9 mouse cellular contexts compared by ENCODE assay signal in genomic region chr8:109458580-109458979, GRCm38 (mm10). TPM values are rescaled to one million over a fixed set of nuclear protein-coding genes. Genes with fewer than 3 reads are reported as not detected.
A peak's percentile ranks its signal among the peaks of the same experiment; 100 is the strongest.
DNase-seq lines count a peak whose midpoint lies in the region; ATAC-seq lines count a peak whose summit lies in the region.
"Had no signal": no experiment of that assay in that cellular context is flagged by ENCODE, and none has a peak within 500 bp of the region (broad histone marks: within the 10 kb centered on the region; RNA-seq: fewer than 3 reads in every experiment).

No protein-coding gene starts in this region.

- H3K27me3 ChIP-seq in heart, embryonic 11.5 days (ENCODE audit: control insufficient read depth, insufficient read depth, low read length) = no peaks in the 10 kb centered on the region
- no peaks in the 10 kb centered on the region for H3K27me3 ChIP-seq in midbrain, embryonic 14.5 days (ENCODE audit: control insufficient read depth, insufficient read depth, low read length)
- no peaks in the 10 kb centered on the region for H3K27me3 ChIP-seq in midbrain, embryonic 16.5 days (ENCODE audit: control insufficient read depth, insufficient read depth, low read depth, low read length)

- no peaks in the 10 kb centered on the region for H3K36me3 ChIP-seq in heart, embryonic 11.5 days (ENCODE audit: control insufficient read depth, insufficient read depth, low read length)
- no peaks in the 10 kb centered on the region for H3K36me3 ChIP-seq in midbrain, embryonic 14.5 days (ENCODE audit: control insufficient read depth, insufficient read depth, low read length)
- H3K36me3 ChIP-seq in midbrain, embryonic 16.5 days (ENCODE audit: control insufficient read depth, insufficient read depth, low read length) = no peaks in the 10 kb centered on the region

- no peak for ATAC-seq in heart, embryonic 11.5 days (replicated peaks; ENCODE audit: insufficient number of reproducible peaks, low FRiP score, low TSS enrichment)
- ATAC-seq in midbrain, embryonic 14.5 days (ENCODE audit: low FRiP score, low TSS enrichment) = no peak
- ATAC-seq in midbrain, embryonic 16.5 days = no peak
- ATAC-seq in erythroid progenitor cell, adult 5-6 weeks (replicated peaks; ENCODE audit: low FRiP score, poor library complexity, severe bottlenecking) = no peak
- ATAC-seq: Patski had no signal

- no peak for DNase-seq in heart, adult 8-10 months (ENCODE audit: low spot score)
- peak; percentile 38 for DNase-seq in midbrain, embryonic 14.5 days
- DNase-seq in cerebellum, adult 9-11 months = peak; percentile 54
- DNase-seq in right cerebral cortex, postnatal 4 days = peak; percentile 38
- DNase-seq in spleen, adult 12 weeks (ENCODE audit: low spot score) = no peak

- H3K4me2 ChIP-seq in heart, embryonic 11.5 days = peak overlapping the region; percentile 14; the same call in 1 of the 2 replicates
- peak overlapping the region; percentile 4; the same call in 1 of the 2 replicates for H3K4me2 ChIP-seq in midbrain, embryonic 14.5 days (ENCODE audit: low read length)
- H3K4me2 ChIP-seq in midbrain, embryonic 16.5 days (ENCODE audit: low read length) = no peak overlapping the region

- H3K4me1 ChIP-seq in heart, embryonic 11.5 days (ENCODE audit: control insufficient read depth, insufficient read depth, low read length) = no peaks in the 10 kb centered on the region
- peaks cover 14% of the 10 kb centered on the region for H3K4me1 ChIP-seq in midbrain, embryonic 14.5 days (ENCODE audit: control insufficient read depth, insufficient read depth, low read length)
- peaks cover 7% of the 10 kb centered on the region for H3K4me1 ChIP-seq in midbrain, embryonic 16.5 days (ENCODE audit: control insufficient read depth, insufficient read depth, low read length)

- H3K9me3 ChIP-seq in heart, embryonic 11.5 days (replicated peaks; ENCODE audit: control insufficient read depth, low read length) = no peaks in the 10 kb centered on the region
- H3K9me3 ChIP-seq in midbrain, embryonic 14.5 days (ENCODE audit: control insufficient read depth, low read length) = no peaks in the 10 kb centered on the region
- H3K9me3 ChIP-seq in midbrain, embryonic 16.5 days (replicated peaks; ENCODE audit: control insufficient read depth, low read length, poor library complexity, severe bottlenecking) = no peaks in the 10 kb centered on the region

- no peak overlapping the region for H3K4me3 ChIP-seq in heart, embryonic 11.5 days (ENCODE audit: low read depth, low read length)
- no peak overlapping the region for H3K4me3 ChIP-seq in midbrain, embryonic 14.5 days (replicated peaks; ENCODE audit: low read depth, low read length)
- no peak overlapping the region for H3K4me3 ChIP-seq in midbrain, embryonic 16.5 days (ENCODE audit: low read depth, low read length)

- H3K27ac ChIP-seq in heart, embryonic 11.5 days (ENCODE audit: low read depth, low read length) = no peak overlapping the region
- H3K27ac ChIP-seq in midbrain, embryonic 14.5 days (replicated peaks; ENCODE audit: low read depth, low read length) = no peak overlapping the region
- no peak overlapping the region; the same call in 1 of the 2 replicates for H3K27ac ChIP-seq in midbrain, embryonic 16.5 days (ENCODE audit: low read length)

- no peak overlapping the region for H3K9ac ChIP-seq in heart, embryonic 11.5 days (ENCODE audit: low read depth, low read length)
- no peak overlapping the region for H3K9ac ChIP-seq in midbrain, embryonic 14.5 days (replicated peaks; ENCODE audit: low read length)
- H3K9ac ChIP-seq in midbrain, embryonic 16.5 days (ENCODE audit: low read depth, low read length) = no peak overlapping the region

- WGBS in heart, embryonic 11.5 days (ENCODE audit: insufficient replicate concordance) = 65% methylated on average over 12 of the region's 12 CpGs
- 79% methylated on average over 12 of the region's 12 CpGs for WGBS in midbrain, embryonic 14.5 days
- 73% methylated on average over 12 of the region's 12 CpGs for WGBS in midbrain, embryonic 16.5 days

RNA-seq across cellular contexts. Expression of gene Pmfbp1, which starts 35.2 kb away (rescaled TPM):
- polyA plus RNA-seq in heart, embryonic 11.5 days (2014; fragmentation: Nextera tagmentation; extraction: Ambion mirVana) = 0.10 and 0.28 TPM in 2 replicates
- not detected for total RNA-seq in heart, adult 8-10 months (2022)
- polyA plus RNA-seq in midbrain, embryonic 14.5 days (2014; fragmentation: Nextera tagmentation; extraction: Ambion mirVana) = 3.3 and 3.5 TPM in 2 replicates
- 1.7 and 2.1 TPM in 2 replicates for polyA plus RNA-seq in midbrain, embryonic 16.5 days (2015; fragmentation: Nextera tagmentation; extraction: Ambion mirVana)
- not detected in 2 replicates for total RNA-seq in erythroid progenitor cell, adult 5-6 weeks (2015; ENCODE audit: low replicate concordance)
- total RNA-seq in erythroid progenitor cell, adult 5-6 weeks (2017; ENCODE audit: low replicate concordance) = not detected in 2 replicates
- polyA plus RNA-seq: Patski had no signal

Comparison
In these comparisons a context has a peak if more than half of its experiments do, and no peak if none do; other contexts are left out.
1. DNase-seq: peak in midbrain, embryonic 14.5 days (single experiment), cerebellum, adult 9-11 months (single experiment) and right cerebral cortex, postnatal 4 days (single experiment); none in heart, adult 8-10 months (single experiment) and spleen, adult 12 weeks (single experiment).